Mouse (Mus musculus) MEL (cell line): Measurements from ENCODE around the gene Kcnip1. TPM values are rescaled to one million over a fixed set of nuclear protein-coding genes. Genes with fewer than 3 reads are reported as not detected.

Source experiments
- DNase-seq: peaks from one replicate; pipeline ENCODE4 v3.0.0; 2011; ENCODE audit warnings: low read depth, low spot score
- H3K27ac ChIP-seq: 2 replicates; pipeline ENCODE4 v1.5.1; 2012; ENCODE audit warnings: low read depth, mild to moderate bottlenecking, control low read depth, low read length, moderate library complexity; ENCODE audit not compliant: control insufficient read depth
- H3K27me3 ChIP-seq, 2 experiments: fragments of 150-350 bp in 1 of 2; sonication (generic) in 1 of 2; 2 replicates each; pipeline ENCODE4 v1.6.1; 2012; ENCODE audit warnings: low read length in 2 of 2, mild to moderate bottlenecking in 2 of 2, improper control_type of control experiment in 1 of 2, moderate library complexity in 1 of 2; ENCODE audit not compliant: insufficient read depth in 2 of 2, control insufficient read depth in 1 of 2
- H3K36me3 ChIP-seq, 2 experiments: 2 replicates each; pipeline ENCODE4 v1.6.1; 2012 to 2014; ENCODE audit warnings: low read length in 2 of 2, improper control_type of control experiment in 1 of 2, inconsistent platforms in 1 of 2, mild to moderate bottlenecking in 1 of 2; ENCODE audit not compliant: insufficient read depth in 2 of 2, control insufficient read depth in 1 of 2
- H3K4me1 ChIP-seq, 2 experiments: fragments of 150-350 bp in 1 of 2; sonication (generic) in 1 of 2; 2 replicates each; pipeline ENCODE4 v1.6.1; 2012; ENCODE audit warnings: low read length in 2 of 2, improper control_type of control experiment in 1 of 2, mild to moderate bottlenecking in 1 of 2; ENCODE audit not compliant: insufficient read depth in 2 of 2, control insufficient read depth in 1 of 2
- H3K4me3 ChIP-seq, 2 experiments: fragments of 150-350 bp in 1 of 2; sonication (generic) in 1 of 2; 2 replicates each; pipeline ENCODE4 v1.5.1; 2012; ENCODE audit warnings: low read depth in 2 of 2, low read length in 2 of 2, mild to moderate bottlenecking in 2 of 2, moderate library complexity in 2 of 2, control low read depth in 1 of 2, improper control_type of control experiment in 1 of 2; ENCODE audit not compliant: control insufficient read depth in 1 of 2, insufficient read depth in 1 of 2
- H3K79me2 ChIP-seq: 2 replicates; pipeline ENCODE4 v1.6.1; 2012; ENCODE audit warnings: mild to moderate bottlenecking, low read length, moderate library complexity; ENCODE audit not compliant: control insufficient read depth, poor library complexity, insufficient read depth
- H3K9ac ChIP-seq: 2 replicates; pipeline ENCODE4 v1.6.1; 2012; ENCODE audit warnings: low read depth, mild to moderate bottlenecking, control low read depth, low read length, moderate library complexity; ENCODE audit not compliant: control insufficient read depth, poor library complexity, severe bottlenecking
- H3K9me3 ChIP-seq: fragments of 150-350 bp; sonication (generic); replicated peaks from 2 replicates; pipeline ENCODE4 v1.6.1; 2012; ENCODE audit warnings: mild to moderate bottlenecking, low read length, improper control_type of control experiment, moderate library complexity; ENCODE audit not compliant: insufficient read depth
- BHLHE40 ChIP-seq: IDR thresholded peaks from 2 replicates; pipeline ENCODE4 v1.6.1; 2012; ENCODE audit warnings: low read depth, mild to moderate bottlenecking, inconsistent platforms, low read length, improper control_type of control experiment, borderline replicate concordance
- CHD2 ChIP-seq: IDR thresholded peaks from 2 replicates; pipeline ENCODE4 v1.6.1; 2011; ENCODE audit warnings: low read length, improper control_type of control experiment
- E2F4 ChIP-seq: IDR thresholded peaks from 2 replicates; pipeline ENCODE4 v1.6.1; 2011; ENCODE audit warnings: low read depth, low read length, improper control_type of control experiment, borderline replicate concordance
- ELF1 ChIP-seq: IDR thresholded peaks from 2 replicates; pipeline ENCODE4 v1.6.1; 2014; ENCODE audit warnings: low read depth, mild to moderate bottlenecking, inconsistent platforms, low read length, improper control_type of control experiment, moderate library complexity
- EP300 ChIP-seq, 2 experiments: IDR thresholded peaks; 2 replicates each; pipeline ENCODE4 v1.6.1; 2011; ENCODE audit warnings: improper control_type of control experiment in 2 of 2, low read length in 2 of 2, low read depth in 1 of 2, mild to moderate bottlenecking in 1 of 2
- HCFC1 ChIP-seq: IDR thresholded peaks from 2 replicates; pipeline ENCODE4 v1.6.1; 2012; ENCODE audit warnings: low read depth, mild to moderate bottlenecking, inconsistent platforms, low read length, improper control_type of control experiment, moderate library complexity
- JUND ChIP-seq: IDR thresholded peaks from 2 replicates; pipeline ENCODE4 v1.6.1; 2011; ENCODE audit warnings: low read depth, mild to moderate bottlenecking, improper control_type of control experiment, low read length
- KAT2A ChIP-seq: conservative IDR thresholded peaks from 2 replicates; pipeline ENCODE4 v1.6.1; 2012; ENCODE audit warnings: low read depth, low read length, improper control_type of control experiment, inconsistent platforms
- MAFK ChIP-seq: IDR thresholded peaks from 2 replicates; pipeline ENCODE4 v1.6.1; 2011; ENCODE audit warnings: low read depth, mild to moderate bottlenecking, low read length, improper control_type of control experiment, borderline replicate concordance
- MAX ChIP-seq: IDR thresholded peaks from 2 replicates; pipeline ENCODE4 v1.6.1; 2011; ENCODE audit warnings: low read length, improper control_type of control experiment
- MYC ChIP-seq: IDR thresholded peaks from 2 replicates; pipeline ENCODE4 v1.6.1; 2011; ENCODE audit warnings: low read depth, mild to moderate bottlenecking, low read length, improper control_type of control experiment, moderate library complexity
- NRF1 ChIP-seq: IDR thresholded peaks from 2 replicates; pipeline ENCODE4 v1.6.1; 2014; ENCODE audit warnings: low read depth, mild to moderate bottlenecking, inconsistent platforms, low read length, improper control_type of control experiment, moderate library complexity; ENCODE audit not compliant: poor library complexity, insufficient read depth, severe bottlenecking
- POLR2A ChIP-seq, 2 experiments: IDR thresholded peaks; 2 replicates each; pipeline ENCODE4 v1.6.1; 2011 to 2012; ENCODE audit warnings: low read length in 2 of 2, mild to moderate bottlenecking in 2 of 2, control low read depth in 1 of 2, improper control_type of control experiment in 1 of 2, low read depth in 1 of 2, moderate library complexity in 1 of 2; ENCODE audit not compliant: control insufficient read depth in 1 of 2, insufficient read depth in 1 of 2, poor library complexity in 1 of 2
- POLR2AphosphoS2 ChIP-seq: IDR thresholded peaks from 2 replicates; pipeline ENCODE4 v1.6.1; 2011; ENCODE audit warnings: low read length, improper control_type of control experiment
- RAD21 ChIP-seq: IDR thresholded peaks from 2 replicates; pipeline ENCODE4 v1.6.1; 2011; ENCODE audit warnings: mild to moderate bottlenecking, low read depth, low read length, improper control_type of control experiment
- RCOR1 ChIP-seq: IDR thresholded peaks from 2 replicates; pipeline ENCODE4 v1.6.1; 2012; ENCODE audit warnings: low read depth, mild to moderate bottlenecking, inconsistent platforms, low read length, improper control_type of control experiment
- SMC3 ChIP-seq: IDR thresholded peaks from 2 replicates; pipeline ENCODE4 v1.6.1; 2011; ENCODE audit warnings: low read depth, low read length, improper control_type of control experiment
- TAL1 ChIP-seq: IDR thresholded peaks from 2 replicates; pipeline ENCODE4 v1.6.1; 2012; ENCODE audit warnings: mild to moderate bottlenecking, inconsistent platforms, low read length, moderate library complexity, mixed read lengths
- TBP ChIP-seq: IDR thresholded peaks from 2 replicates; pipeline ENCODE4 v1.8.0; 2011; ENCODE audit warnings: low read depth, low read length, improper control_type of control experiment
- UBTF ChIP-seq: IDR thresholded peaks from 2 replicates; pipeline ENCODE4 v1.6.1; 2012; ENCODE audit warnings: low read depth, mild to moderate bottlenecking, inconsistent platforms, low read length, improper control_type of control experiment, moderate library complexity, borderline replicate concordance; ENCODE audit not compliant: insufficient read depth
- USF1 ChIP-seq: IDR thresholded peaks from 2 replicates; pipeline ENCODE4 v1.6.1; 2014; ENCODE audit warnings: low read depth, mild to moderate bottlenecking, inconsistent platforms, low read length, improper control_type of control experiment, moderate library complexity
- USF2 ChIP-seq, 2 experiments: IDR thresholded peaks; 2 replicates each; pipeline ENCODE4 v1.6.1; 2011 to 2012; ENCODE audit warnings: improper control_type of control experiment in 2 of 2, low read length in 2 of 2, borderline replicate concordance in 1 of 2, inconsistent platforms in 1 of 2, low read depth in 1 of 2, mild to moderate bottlenecking in 1 of 2; ENCODE audit not compliant: insufficient read depth in 1 of 2
- ZKSCAN1 ChIP-seq: IDR thresholded peaks from 2 replicates; pipeline ENCODE4 v1.6.1; 2012; ENCODE audit warnings: low read depth, mild to moderate bottlenecking, inconsistent platforms, low read length, improper control_type of control experiment, moderate library complexity
- ZNF384 ChIP-seq: IDR thresholded peaks from 2 replicates; pipeline ENCODE4 v1.6.1; 2012; ENCODE audit warnings: low read depth, mild to moderate bottlenecking, inconsistent platforms, low read length, improper control_type of control experiment
- polyA plus RNA-seq, 2 experiments: library from polyadenylated mRNA; stranded (reverse) in 1 of 2; unstranded in 1 of 2; fragments of >175 nt in 1 of 2; fragments of >200 nt in 1 of 2; gene quantifications; 2 replicates each; pipeline versions ENCODE4 v1.2.1 to v1.2.4; 2012; ENCODE audit warnings: low replicate concordance in 2 of 2, low read depth in 1 of 2; ENCODE audit not compliant: insufficient read length in 2 of 2, insufficient read depth in 1 of 2, missing spikeins in 1 of 2
- total RNA-seq: library from RNA; depleted of rRNA; stranded (reverse); fragments of 300-350 nt; gene quantifications from 2 replicates; pipeline ENCODE4 v1.2.3, GENCODE M21; 2012

Gene Kcnip1
- total and polyA plus RNA-seq, 3 experiments, result 0.04 to 0.06 TPM; not detected in 1

GRCm38 (mm10) chr11:33649358-33649757 lies 343.6 kb downstream of the Kcnip1 start:
- Histone ChIP-seq H3K27ac (no peak overlapping the region), H3K9me3 (no peaks in the 10 kb centered on the region), H3K36me3 (no peaks in the 10 kb centered on the region), H3K4me3 (no peak overlapping the region), H3K9ac (no peak overlapping the region), H3K79me2 (no peaks in the 10 kb centered on the region), H3K27me3 (peaks cover 0 to 1% of the 10 kb centered on the region in 2 experiments; a peak in 2 of 4 replicates), H3K4me1 (no peaks in the 10 kb centered on the region)
- DNase-seq, result no peak
- TF ChIP-seq RAD21, result no peak
- TF ChIP-seq POLR2A (IDR thresholded peaks at IDR 0.05; ENCODE audit: control insufficient read depth in 1 of 2, insufficient read depth in 1 of 2, low read depth in 1 of 2, low read length in 2 of 2, poor library complexity in 1 of 2), result no peak
- TF ChIP-seq BHLHE40, result no peak
- no peak for TF ChIP-seq TBP
- no peak for TF ChIP-seq ZNF384
- no peak for TF ChIP-seq USF2 (IDR thresholded peaks at IDR 0.05; ENCODE audit: borderline replicate concordance in 1 of 2, insufficient read depth in 1 of 2, low read depth in 1 of 2, low read length in 2 of 2)
- TF ChIP-seq MAFK, result no peak
- no peak for TF ChIP-seq RCOR1
- TF ChIP-seq MYC, result no peak
- no peak for TF ChIP-seq CHD2
- no peak for TF ChIP-seq USF1
- no peak for TF ChIP-seq MAX
- no peak for TF ChIP-seq KAT2A
- TF ChIP-seq TAL1, result no peak
- no peak for TF ChIP-seq EP300 (IDR thresholded peaks at IDR 0.05; ENCODE audit: low read depth in 1 of 2, low read length in 2 of 2)
- no peak for TF ChIP-seq POLR2AphosphoS2
- no peak for TF ChIP-seq E2F4
- TF ChIP-seq JUND, result no peak
- no peak for TF ChIP-seq ZKSCAN1

GRCm38 (mm10) chr11:33637107-33637506 lies 355.8 kb downstream of the Kcnip1 start:
- peak; percentile 23 for DNase-seq
- Histone ChIP-seq H3K36me3 (no peaks in the 10 kb centered on the region), H3K4me1 (no peaks in the 10 kb centered on the region), H3K79me2 (no peaks in the 10 kb centered on the region), H3K9me3 (no peaks in the 10 kb centered on the region), H3K4me3 (no peak overlapping the region), H3K27me3 (peaks cover 1% of the 10 kb centered on the region in 2 experiments; a peak in 2 of 4 replicates), H3K9ac (no peak overlapping the region), H3K27ac (no peak overlapping the region)
- TF ChIP-seq MAX, result no peak
- TF ChIP-seq UBTF, result no peak
- no peak for TF ChIP-seq CHD2
- TF ChIP-seq HCFC1, result no peak
- no peak for TF ChIP-seq EP300 (IDR thresholded peaks at IDR 0.05; ENCODE audit: low read depth in 1 of 2, low read length in 2 of 2)
- TF ChIP-seq ELF1, result no peak
- no peak for TF ChIP-seq RAD21
- TF ChIP-seq USF1, result no peak
- TF ChIP-seq SMC3, result no peak
- no peak for TF ChIP-seq MYC
- TF ChIP-seq TAL1, result no peak
- no peak for TF ChIP-seq NRF1
